Mouse (Mus musculus) hindbrain, embryonic 12.5 days (tissue): ENCODE data around the gene Cdh1. TPM values are rescaled to one million over a fixed set of nuclear protein-coding genes. Genes with fewer than 3 reads are reported as not detected.

Source experiments
- polyA plus RNA-seq: library from polyadenylated mRNA; unstranded; fragments of >200 nt; fragmentation: Nextera tagmentation; extraction: Ambion mirVana; gene quantifications from 2 replicates; pipeline ENCODE4 v1.2.1, GENCODE M21; 2016

Cdh1 gene
- polyA plus RNA-seq, 1 experiment from 2014 or later = 9.2 TPM

Other genes with a start within 250 kb of the Cdh1 start
- gene Zfp90, start 188.0 kb upstream of the Cdh1 start, polyA plus RNA-seq = 36.0 and 37.3 TPM in 2 replicates
- not detected in 2 replicates for gene 6030452D12Rik, start 102.8 kb upstream of the Cdh1 start, polyA plus RNA-seq
- gene Cdh3, start 92.5 kb upstream of the Cdh1 start, polyA plus RNA-seq = 7.7 and 10.0 TPM in 2 replicates
- 3.2 and 3.8 TPM in 2 replicates for gene Gm10073, start 29.9 kb upstream of the Cdh1 start, polyA plus RNA-seq
- 10.3 and 10.8 TPM in 2 replicates for gene Tango6, start 79.7 kb downstream of the Cdh1 start, polyA plus RNA-seq